Mouse (Mus musculus) CH12.LX (cell line): Measurements from ENCODE around the gene Pa2g4.

Experiments used
- CTCF ChIP-seq, 2 experiments: IDR thresholded peaks in 1 of 2; conservative IDR thresholded peaks in 1 of 2; 2 replicates each; pipeline ENCODE4 v1.5.1; 2011 to 2012; ENCODE audit warnings: low read depth in 2 of 2, low read length in 2 of 2, improper control_type of control experiment in 1 of 2, inconsistent platforms in 1 of 2, mild to moderate bottlenecking in 1 of 2, moderate library complexity in 1 of 2
- E2F4 ChIP-seq: IDR thresholded peaks from 2 replicates; pipeline ENCODE4 v1.6.1; 2011; ENCODE audit warnings: low read depth, low read length, improper control_type of control experiment; ENCODE audit not compliant: insufficient replicate concordance
- EP300 ChIP-seq: IDR thresholded peaks from 2 replicates; pipeline ENCODE4 v1.6.1; 2011; ENCODE audit warnings: low read length, improper control_type of control experiment
- HCFC1 ChIP-seq: IDR thresholded peaks from 2 replicates; pipeline ENCODE4 v1.6.1; 2012; ENCODE audit warnings: low read depth, mild to moderate bottlenecking, inconsistent platforms, low read length, improper control_type of control experiment
- JUND ChIP-seq: conservative IDR thresholded peaks from 2 replicates; pipeline ENCODE4 v1.6.1; 2011; ENCODE audit warnings: low read depth, low read length, improper control_type of control experiment
- MAFK ChIP-seq: IDR thresholded peaks from 2 replicates; pipeline ENCODE4 v1.6.1; 2011; ENCODE audit warnings: low read length, improper control_type of control experiment; ENCODE audit not compliant: insufficient replicate concordance
- NELFE ChIP-seq: IDR thresholded peaks from 2 replicates; pipeline ENCODE4 v1.6.1; 2011; ENCODE audit warnings: low read depth, low read length, improper control_type of control experiment
- SMC3 ChIP-seq: IDR thresholded peaks from 2 replicates; pipeline ENCODE4 v1.6.1; 2011; ENCODE audit warnings: low read depth, low read length, improper control_type of control experiment
- USF1 ChIP-seq: IDR thresholded peaks from 2 replicates; pipeline ENCODE4 v1.6.1; 2014; ENCODE audit warnings: low read depth, mild to moderate bottlenecking, inconsistent platforms, low read length, improper control_type of control experiment
- ZMIZ1 ChIP-seq: IDR thresholded peaks from 2 replicates; pipeline ENCODE4 v1.6.1; 2012; ENCODE audit warnings: low read depth, mild to moderate bottlenecking, inconsistent platforms, low read length, improper control_type of control experiment

DNA sequence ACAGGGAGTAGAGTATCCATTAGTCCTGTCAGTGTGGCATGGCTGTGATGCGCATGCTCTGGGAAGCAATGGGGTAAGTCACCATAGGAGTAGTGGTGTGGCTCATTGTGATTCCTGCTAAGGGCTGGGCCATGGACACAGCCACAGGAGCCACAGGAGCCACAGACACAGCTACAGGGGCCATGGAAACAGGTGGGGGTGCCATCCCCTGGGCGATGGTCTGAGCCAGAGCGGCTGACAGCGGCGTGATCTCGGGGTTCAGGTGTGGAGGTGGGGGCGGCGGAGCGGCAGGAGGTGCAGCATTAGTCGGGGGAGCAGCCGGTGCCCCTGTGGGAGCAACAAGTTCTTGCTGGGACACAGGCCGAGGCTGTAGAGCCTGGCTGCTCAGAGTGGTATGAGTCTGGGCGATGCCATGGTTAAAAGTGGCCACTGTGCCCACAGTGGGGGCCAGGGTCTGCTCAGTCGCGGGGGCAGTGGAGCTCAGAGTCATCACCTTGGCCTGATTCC is 21.6 kb downstream of the Pa2g4 start:
- no peak for TF ChIP-seq SMC3
- TF ChIP-seq NELFE, result no peak
- no peak for TF ChIP-seq USF1
- TF ChIP-seq ZMIZ1, result no peak
- TF ChIP-seq CTCF (conservative IDR thresholded peaks at IDR 0.05 in 1 of 2, IDR thresholded peaks at IDR 0.05 in 1 of 2; ENCODE audit: low read depth in 2 of 2, low read length in 2 of 2), result no peak
- TF ChIP-seq EP300, result no peak
- TF ChIP-seq HCFC1, result no peak
- no peak for TF ChIP-seq MAFK
- no peak for TF ChIP-seq JUND
- no peak for TF ChIP-seq E2F4
